Mouse (Mus musculus) heart, adult 8-10 months (tissue): ENCODE measurements around the gene Dab1. TPM values are rescaled to one million over a fixed set of nuclear protein-coding genes. Genes with fewer than 3 reads are reported as not detected.

ENCODE experiments used
- DNase-seq: peaks from one replicate; pipeline ENCODE4 v3.0.0; 2022; ENCODE audit warnings: low spot score
- total RNA-seq, 4 experiments: library from RNA; stranded (reverse); gene quantifications; 2 replicates each; pipeline ENCODE4 v1.2.4; 2022

Gene Dab1
- total RNA-seq, 4 experiments from 2014 or later: 0.05 to 0.09 TPM; not detected in 2

DNA sequence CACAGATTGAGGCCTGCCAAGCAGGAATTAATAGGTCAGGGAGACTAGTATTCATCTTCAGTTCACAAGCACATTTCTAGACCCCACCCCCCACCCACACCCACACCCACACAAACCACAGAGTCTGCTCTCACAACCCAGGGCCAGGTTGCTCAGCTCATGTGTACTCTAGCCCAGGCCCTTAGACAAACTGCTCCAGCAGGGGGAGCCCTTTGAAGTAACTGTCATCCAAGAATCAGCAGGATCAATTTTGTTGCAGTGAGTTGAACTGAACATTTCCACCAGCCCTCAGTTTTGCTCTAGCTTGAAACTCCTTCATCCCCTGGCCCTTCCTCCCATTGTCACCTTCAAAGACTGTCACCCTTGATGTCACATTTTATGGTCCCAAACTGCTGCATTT lies 1046.4 kb downstream of the Dab1 start:
- DNase-seq: peak; percentile 17

DNA sequence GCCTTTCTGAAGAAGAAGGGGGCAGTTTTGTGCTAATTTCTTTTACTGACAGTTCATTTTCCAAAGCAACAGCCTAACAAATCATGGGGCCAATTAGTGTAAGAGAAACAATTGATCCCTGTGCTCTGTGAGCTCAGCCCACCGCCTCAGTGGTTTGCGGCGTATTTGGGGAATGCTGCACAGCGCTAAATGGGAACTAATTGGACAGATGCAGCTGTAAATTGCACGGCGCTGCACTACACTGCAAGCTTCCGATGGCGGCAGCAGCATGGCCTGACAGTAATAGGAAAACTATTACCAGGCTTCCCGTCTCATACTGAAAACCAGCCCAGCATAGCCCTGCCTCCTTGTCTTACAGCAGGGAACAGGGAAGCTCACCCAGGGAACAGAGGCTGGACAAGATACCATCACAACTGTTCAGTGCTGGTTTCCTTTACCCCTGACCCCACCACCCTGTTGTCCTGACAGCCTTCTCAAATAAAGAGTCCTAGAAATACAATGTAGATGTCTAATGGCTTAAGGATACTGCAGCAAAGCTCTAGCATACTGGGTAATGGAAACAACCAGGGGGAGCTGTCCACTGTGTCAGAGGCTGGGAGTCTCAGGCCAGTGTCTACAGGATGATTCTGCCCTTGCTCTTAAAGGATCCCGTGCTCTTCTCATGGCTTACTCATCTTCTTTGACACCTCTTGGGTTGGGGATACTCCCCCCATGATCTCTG lies 1047.8 kb downstream of the Dab1 start:
- no peak for DNase-seq

GRCm38 (mm10) chr4:104668061-104668460 lies 1048.9 kb downstream of the Dab1 start:
- DNase-seq: no peak

DNA sequence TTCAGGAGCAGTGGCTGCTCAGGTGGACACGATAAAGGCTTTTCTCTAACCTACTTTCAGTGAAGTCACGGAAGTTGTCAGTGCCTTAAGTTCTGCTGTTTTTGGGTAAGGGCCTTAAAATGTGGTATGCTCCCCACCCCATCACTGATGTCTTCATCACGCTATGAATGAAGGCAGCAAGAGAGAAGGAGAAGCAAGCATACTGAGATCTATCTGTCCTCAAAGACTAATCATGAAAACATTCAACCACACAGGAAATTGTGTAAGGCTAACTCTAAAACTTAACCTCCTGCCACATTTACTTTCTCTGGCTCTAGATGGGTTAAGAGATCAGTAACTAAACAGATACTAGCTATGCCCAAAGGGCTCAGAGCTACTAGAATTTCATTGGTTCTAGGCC lies 1050.2 kb downstream of the Dab1 start:
- no peak for DNase-seq

DNA sequence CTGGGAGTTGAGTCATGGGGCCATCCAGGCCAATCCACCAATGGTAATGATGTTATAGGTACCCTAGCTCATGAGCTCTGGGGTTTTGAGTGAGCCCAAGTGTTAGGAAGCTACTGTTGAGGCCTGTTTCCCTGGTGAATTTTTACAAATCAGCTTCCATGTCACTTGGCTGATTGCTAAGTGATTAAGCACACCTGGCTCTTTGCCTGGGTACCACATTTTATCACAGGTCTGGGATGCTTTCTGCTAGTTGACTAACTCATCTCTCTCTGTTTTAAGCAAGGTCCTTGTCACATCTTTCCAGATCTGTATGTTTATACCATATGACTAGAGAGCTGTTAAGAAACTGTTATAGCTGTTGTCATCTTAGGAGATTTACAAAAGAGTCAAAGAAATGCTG lies 1051.6 kb downstream of the Dab1 start:
- DNase-seq: no peak

- DNase-seq: no peak
Measured at GRCm38 (mm10) chr4:104673317-104673716, 1054.2 kb downstream of the Dab1 start.

DNA sequence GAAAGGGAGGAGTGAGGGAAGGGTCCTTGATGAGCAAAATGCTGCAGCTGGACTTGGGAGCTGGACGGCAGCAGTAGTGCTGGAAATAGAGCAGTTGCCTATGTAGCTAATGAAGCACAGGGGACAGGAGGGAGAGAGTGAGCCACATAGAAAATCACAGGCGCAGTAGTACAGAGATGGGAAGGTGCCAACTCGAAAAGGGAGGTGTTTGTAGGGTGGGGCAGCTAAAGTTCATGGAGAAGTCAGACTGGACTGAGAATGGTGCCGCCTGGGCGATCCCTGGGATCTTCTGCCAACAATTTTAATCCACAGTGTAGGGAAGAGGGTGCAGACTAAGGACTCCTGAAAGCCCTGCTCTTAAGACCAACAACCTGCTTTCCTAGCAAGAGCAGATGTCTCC lies 1055.5 kb downstream of the Dab1 start:
- no peak for DNase-seq

DNA sequence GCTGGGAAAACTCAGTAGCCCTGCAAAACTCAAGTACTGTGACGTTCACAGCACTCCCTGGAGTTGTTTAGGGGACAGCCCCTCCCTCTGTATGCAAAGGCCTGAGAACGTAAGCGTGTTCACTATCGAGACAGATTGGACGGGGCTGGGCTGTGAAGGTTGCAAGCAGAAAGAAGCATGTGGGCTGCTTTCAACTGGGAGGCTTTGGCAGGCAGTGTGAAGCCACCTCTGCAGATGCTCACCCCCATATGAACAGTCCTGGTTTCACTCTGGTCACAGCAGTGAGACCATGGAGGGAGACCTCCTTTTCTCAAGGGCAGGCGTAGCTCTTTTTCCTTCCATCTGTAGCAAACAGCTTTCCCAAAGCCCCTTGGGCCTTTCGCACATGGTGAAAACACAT lies 1059.1 kb downstream of the Dab1 start:
- DNase-seq: no peak

- DNase-seq: no peak
Measured at GRCm38 (mm10) chr4:104680475-104680874, 1061.3 kb downstream of the Dab1 start.

GRCm38 (mm10) chr4:104686137-104686809 lies 1067.1 kb downstream of the Dab1 start:
- no peak for DNase-seq

GRCm38 (mm10) chr4:104689047-104689446 lies 1069.9 kb downstream of the Dab1 start:
- DNase-seq: no peak

- DNase-seq: no peak
Measured at GRCm38 (mm10) chr4:104691026-104691425, 1071.9 kb downstream of the Dab1 start.

DNA sequence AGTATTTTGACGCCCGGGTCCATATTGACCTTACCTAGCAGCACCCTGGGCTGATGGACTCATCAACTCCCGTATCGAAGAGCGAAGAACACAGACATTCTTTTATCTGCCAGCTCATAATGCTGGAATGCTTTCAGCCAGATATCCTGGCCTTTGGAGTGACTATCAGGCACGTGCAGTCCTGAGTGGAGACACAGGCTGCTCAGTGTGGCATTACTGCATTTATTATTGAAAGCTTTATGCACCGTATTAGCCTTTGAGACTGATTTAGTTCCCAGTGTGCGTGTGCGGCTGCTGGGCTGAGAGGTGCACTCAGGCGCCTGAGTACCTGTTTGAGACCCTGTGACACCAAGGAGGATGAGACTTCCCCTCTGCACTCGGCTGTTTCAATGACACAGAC lies 1075.0 kb downstream of the Dab1 start:
- no peak for DNase-seq

GRCm38 (mm10) chr4:104696522-104696921 lies 1077.4 kb downstream of the Dab1 start:
- no peak for DNase-seq

DNA sequence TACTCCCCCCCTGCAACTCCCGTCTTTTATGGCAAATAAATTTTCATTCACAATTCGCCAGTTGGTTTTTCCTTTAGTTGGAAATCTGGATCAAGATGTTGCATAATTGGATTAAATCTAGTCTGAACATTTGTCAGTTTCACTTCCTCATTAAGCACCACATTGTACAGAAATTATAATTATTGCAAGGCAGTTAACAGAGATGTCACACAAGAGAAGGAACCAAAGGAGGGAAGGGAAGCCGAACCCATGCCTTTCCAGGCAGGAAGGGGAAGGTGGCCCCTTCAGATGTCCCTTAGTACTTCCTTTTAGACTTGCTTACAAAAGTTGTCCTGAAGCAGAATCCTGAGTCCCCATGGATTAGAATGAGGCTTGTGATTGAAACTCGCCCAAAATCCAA lies 1078.5 kb downstream of the Dab1 start:
- no peak for DNase-seq

GRCm38 (mm10) chr4:104705664-104706645 lies 1086.8 kb downstream of the Dab1 start:
- DNase-seq: no peak

DNA sequence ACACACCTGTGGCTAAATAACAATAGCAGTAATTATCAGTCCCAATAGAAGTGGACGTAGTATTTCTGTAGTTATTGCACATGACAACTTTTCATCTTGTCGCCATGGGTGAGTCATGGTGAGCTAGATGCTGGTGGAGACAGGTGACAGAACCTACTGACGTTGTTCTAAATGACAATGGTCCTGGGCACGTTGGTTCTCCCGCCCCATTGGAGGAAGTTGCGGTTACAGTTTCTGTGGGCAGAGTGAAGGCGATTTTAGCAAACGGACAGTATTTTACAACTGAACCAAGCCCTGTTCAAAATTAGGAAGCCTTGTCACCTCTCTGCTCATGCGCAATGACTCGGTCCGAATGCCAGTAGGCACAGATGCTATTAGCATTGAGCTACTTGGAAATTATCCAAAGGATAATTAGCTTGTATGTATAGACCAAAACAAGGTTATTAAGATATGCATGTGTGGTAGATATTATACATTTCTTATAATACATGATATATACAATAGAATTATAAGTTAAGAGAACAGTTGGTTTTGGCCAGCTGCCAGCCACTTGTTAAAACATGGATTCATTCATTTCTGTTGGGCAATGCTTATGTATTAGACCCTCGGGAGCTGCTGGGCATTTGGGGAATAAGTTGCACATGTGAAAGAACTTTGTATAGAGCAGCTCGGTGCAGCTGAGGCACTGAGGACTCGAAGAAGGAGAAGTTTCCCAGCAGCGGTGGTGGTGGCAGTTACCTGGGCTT lies 1093.4 kb downstream of the Dab1 start:
- no peak for DNase-seq

GRCm38 (mm10) chr4:104714925-104715519 lies 1095.9 kb downstream of the Dab1 start:
- DNase-seq: no peak

DNA sequence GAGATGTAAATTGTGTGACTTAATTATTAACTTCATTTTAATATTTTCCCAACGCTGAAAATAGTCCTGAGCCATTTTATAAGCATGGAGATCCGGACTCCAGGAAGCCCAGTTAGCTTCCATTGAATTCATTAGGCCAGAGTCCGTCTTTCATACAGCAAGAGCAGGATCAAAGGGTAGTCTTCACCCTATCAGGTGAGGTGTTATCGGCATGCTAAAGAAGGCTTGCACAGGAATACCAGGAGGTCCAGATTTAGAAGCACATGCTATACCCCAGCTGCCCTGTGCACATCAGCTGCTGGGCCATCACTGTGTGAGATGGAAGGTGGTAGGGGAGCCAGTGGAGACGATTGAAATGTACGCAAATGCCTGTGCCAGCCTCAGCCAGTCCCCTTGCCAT lies 1096.7 kb downstream of the Dab1 start:
- no peak for DNase-seq

DNA sequence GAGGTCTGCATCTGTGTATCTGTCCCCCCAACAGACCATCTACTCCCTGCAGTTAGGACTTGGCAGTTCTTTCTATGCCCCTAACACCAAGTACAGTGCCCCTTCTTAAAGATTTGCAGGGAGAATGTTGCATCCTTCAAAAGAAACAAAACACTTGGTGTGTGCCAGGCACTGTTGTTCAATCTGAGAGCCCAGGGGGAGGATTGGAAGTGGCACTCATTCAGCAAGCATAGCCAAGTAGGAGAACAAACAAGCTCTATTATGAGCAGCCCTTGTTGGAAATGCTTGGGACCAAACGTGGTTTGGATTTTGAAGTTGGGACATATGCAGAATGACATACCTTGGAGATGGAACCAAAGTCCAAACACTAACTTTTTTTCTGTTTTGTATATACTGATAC lies 1097.3 kb downstream of the Dab1 start:
- DNase-seq: no peak
